Mouse (Mus musculus): ENCODE measurements around the gene Eif4a1. TPM values are rescaled to one million over a fixed set of nuclear protein-coding genes. Genes with fewer than 3 reads are reported as not detected.
A peak's percentile ranks its signal among the peaks of the same experiment; 100 is the strongest.

The Eif4a1 gene
- polyA plus RNA-seq, 1 experiment from 2014 or later: 291 TPM

GRCm38 (mm10) chr11:69621571-69622268 is 50.5 kb downstream of the Eif4a1 start, which contains the start of gene Sat2:
Gene Sat2 (plus strand): TSS chr11:69622024.
- no peaks in the 10 kb centered on the region for H3K27me3 ChIP-seq (replicated peaks; ENCODE audit: control insufficient read depth, insufficient read depth, low read length)
- peak within 1 kb of the TSS; percentile 54 for H3K4me3 ChIP-seq (ENCODE audit: low read depth, low read length)
- peak within 1 kb of the TSS; percentile 70 for H3K4me2 ChIP-seq (replicated peaks; ENCODE audit: low read depth)
- no peak for TF ChIP-seq CTCF (IDR thresholded peaks at IDR 0.05; ENCODE audit: low read depth)
- H3K9ac ChIP-seq (ENCODE audit: low read depth, low read length): peak within 1 kb of the TSS; percentile 57
- no peaks in the 10 kb centered on the region for H3K36me3 ChIP-seq (ENCODE audit: control insufficient read depth, insufficient read depth)
- peak; percentile 49 for ATAC-seq
- WGBS: 5% methylated on average over 20 of the region's 20 CpGs
- no peaks in the 10 kb centered on the region for H3K9me3 ChIP-seq (ENCODE audit: control insufficient read depth)
- H3K4me1 ChIP-seq (replicated peaks; ENCODE audit: control insufficient read depth, insufficient read depth, low read length): peaks cover 3% of the 10 kb centered on the region; the same call in 1 of the 2 replicates
- H3K27ac ChIP-seq (ENCODE audit: low read depth, low read length): peak within 1 kb of the TSS; percentile 63

GRCm38 (mm10) chr11:69620394-69621081 is 51.7 kb downstream of the Eif4a1 start:
- WGBS: 50% methylated on average over 7 of the region's 7 CpGs
- TF ChIP-seq CTCF (IDR thresholded peaks at IDR 0.05; ENCODE audit: low read depth): no peak
- H3K27ac ChIP-seq (ENCODE audit: low read depth, low read length): peak overlapping the region; percentile 16; the same call in 1 of the 2 replicates
- H3K4me3 ChIP-seq (ENCODE audit: low read depth, low read length): no peak overlapping the region
- H3K9me3 ChIP-seq (ENCODE audit: control insufficient read depth): no peaks in the 10 kb centered on the region
- H3K9ac ChIP-seq (ENCODE audit: low read depth, low read length): no peak overlapping the region
- H3K4me1 ChIP-seq (replicated peaks; ENCODE audit: control insufficient read depth, insufficient read depth, low read length): peaks cover 3% of the 10 kb centered on the region; the same call in 1 of the 2 replicates
- peak; percentile 63 for ATAC-seq
- H3K27me3 ChIP-seq (replicated peaks; ENCODE audit: control insufficient read depth, insufficient read depth, low read length): no peaks in the 10 kb centered on the region
- no peaks in the 10 kb centered on the region for H3K36me3 ChIP-seq (ENCODE audit: control insufficient read depth, insufficient read depth)
- 0 out of 2 replicates have a peak overlapping the region, but pooled peaks have one; percentile 3 for H3K4me2 ChIP-seq (replicated peaks; ENCODE audit: low read depth)

- Histone ChIP-seq H3K27me3 (replicated peaks; ENCODE audit: control insufficient read depth, insufficient read depth, low read length) (no peaks in the 10 kb centered on the region), H3K9ac (ENCODE audit: low read depth, low read length) (no peak within 1 kb of the TSS), H3K36me3 (ENCODE audit: control insufficient read depth, insufficient read depth) (no peaks in the 10 kb centered on the region), H3K4me3 (ENCODE audit: low read depth, low read length) (no peak within 1 kb of the TSS), H3K27ac (ENCODE audit: low read depth, low read length) (no peak within 1 kb of the TSS), H3K9me3 (ENCODE audit: control insufficient read depth) (no peaks in the 10 kb centered on the region), H3K4me1 (replicated peaks; ENCODE audit: control insufficient read depth, insufficient read depth, low read length) (peaks cover 6% of the 10 kb centered on the region; the same call in 1 of the 2 replicates), H3K4me2 (replicated peaks; ENCODE audit: low read depth) (no peak within 1 kb of the TSS)
- TF ChIP-seq CTCF (IDR thresholded peaks at IDR 0.05; ENCODE audit: low read depth): no peak
- no peak for ATAC-seq
- whole genome bisulfite sequencing: 61% methylated on average over 5 of the region's 5 CpGs
These were observed 54.4 kb downstream of the Eif4a1 start, which contains the start of gene Shbg for GRCm38 (mm10) chr11:69617805-69618204. Gene Shbg (minus strand): TSS chr11:69617905.

MicroRNA genes within 50 kb of the gene (microRNA counts, 519-probe panel; counts per million panel counts)
- not detected for microRNA mmu-miR-1934
- 2,778 counts per million, percentile 27 among the panel's probes with 10 or more counts for microRNA mmu-miR-467f

Small RNAs within 50 kb of the gene (microRNA-seq; reads per million reads assigned to microRNA genes)
- gene Mir1934 (4.3 reads per million, percentile 10 among the genes with 10 or more reads in this experiment), gene Mir467f (not detected)

Other genes with a start within 250 kb of the Eif4a1 start
- gene Dnah2, start 123.3 kb downstream of the Eif4a1 start, polyA plus RNA-seq (2015; fragmentation: Nextera tagmentation; extraction: Ambion mirVana): 8.0 and 8.7 TPM in 2 replicates
- gene Efnb3, start 112.2 kb downstream of the Eif4a1 start, polyA plus RNA-seq (2015; fragmentation: Nextera tagmentation; extraction: Ambion mirVana): 4.4 and 4.6 TPM in 2 replicates
- 14.3 and 14.7 TPM in 2 replicates for gene Wrap53, start 92.2 kb downstream of the Eif4a1 start, polyA plus RNA-seq (2015; fragmentation: Nextera tagmentation; extraction: Ambion mirVana)
- gene Trp53, start 92.1 kb downstream of the Eif4a1 start, polyA plus RNA-seq (2015; fragmentation: Nextera tagmentation; extraction: Ambion mirVana): 48.0 and 49.6 TPM in 2 replicates
- 5.9 and 7.5 TPM in 2 replicates for gene Atp1b2, start 66.5 kb downstream of the Eif4a1 start, polyA plus RNA-seq (2015; fragmentation: Nextera tagmentation; extraction: Ambion mirVana)
- 0.24 TPM in 1 of 2 replicates, not detected in the other for gene Shbg, start 54.5 kb downstream of the Eif4a1 start, polyA plus RNA-seq (2015; fragmentation: Nextera tagmentation; extraction: Ambion mirVana)
- 34.1 and 40.3 TPM in 2 replicates for gene Sat2, start 50.4 kb downstream of the Eif4a1 start, polyA plus RNA-seq (2015; fragmentation: Nextera tagmentation; extraction: Ambion mirVana)
- 9.8 and 10.8 TPM in 2 replicates for gene Fxr2, start 39.4 kb downstream of the Eif4a1 start, polyA plus RNA-seq (2015; fragmentation: Nextera tagmentation; extraction: Ambion mirVana)
- not detected in 2 replicates for gene Sox15, start 17.1 kb downstream of the Eif4a1 start, polyA plus RNA-seq (2015; fragmentation: Nextera tagmentation; extraction: Ambion mirVana)
- 95.7 and 96.6 TPM in 2 replicates for gene Mpdu1, start 9.8 kb downstream of the Eif4a1 start, polyA plus RNA-seq (2015; fragmentation: Nextera tagmentation; extraction: Ambion mirVana)
- 20.9 and 21.0 TPM in 2 replicates for gene Cd68, start 6.3 kb downstream of the Eif4a1 start, polyA plus RNA-seq (2015; fragmentation: Nextera tagmentation; extraction: Ambion mirVana)
- 26.7 and 27.6 TPM in 2 replicates for gene Senp3, start 9.7 kb upstream of the Eif4a1 start, polyA plus RNA-seq (2015; fragmentation: Nextera tagmentation; extraction: Ambion mirVana)
- 1.6 and 1.8 TPM in 2 replicates for gene Tnfsf13, start 13.4 kb upstream of the Eif4a1 start, polyA plus RNA-seq (2015; fragmentation: Nextera tagmentation; extraction: Ambion mirVana)
- gene Tnfsf12, start 23.4 kb upstream of the Eif4a1 start, polyA plus RNA-seq (2015; fragmentation: Nextera tagmentation; extraction: Ambion mirVana): 6.6 and 7.2 TPM in 2 replicates
- gene Tnfsfm13, start 23.7 kb upstream of the Eif4a1 start, polyA plus RNA-seq (2015; fragmentation: Nextera tagmentation; extraction: Ambion mirVana): 4.1 and 4.8 TPM in 2 replicates
- 13.3 and 14.0 TPM in 2 replicates for gene Polr2a, start 86.2 kb upstream of the Eif4a1 start, polyA plus RNA-seq (2015; fragmentation: Nextera tagmentation; extraction: Ambion mirVana)
- gene Slc35g3, start 89.5 kb upstream of the Eif4a1 start, polyA plus RNA-seq (2015; fragmentation: Nextera tagmentation; extraction: Ambion mirVana): 0.09 and 0.12 TPM in 2 replicates
- gene Zbtb4, start 93.5 kb upstream of the Eif4a1 start, polyA plus RNA-seq (2015; fragmentation: Nextera tagmentation; extraction: Ambion mirVana): 2.1 and 2.4 TPM in 2 replicates
- gene Chrnb1, start 123.5 kb upstream of the Eif4a1 start, polyA plus RNA-seq (2015; fragmentation: Nextera tagmentation; extraction: Ambion mirVana): 2.4 and 2.8 TPM in 2 replicates
- gene Fgf11, start 129.4 kb upstream of the Eif4a1 start, polyA plus RNA-seq (2015; fragmentation: Nextera tagmentation; extraction: Ambion mirVana): 0.18 and 0.38 TPM in 2 replicates
- 58.0 and 59.4 TPM in 2 replicates for gene Tmem102, start 133.2 kb upstream of the Eif4a1 start, polyA plus RNA-seq (2015; fragmentation: Nextera tagmentation; extraction: Ambion mirVana)
- gene Gm39566, start 142.9 kb upstream of the Eif4a1 start, polyA plus RNA-seq (2015; fragmentation: Nextera tagmentation; extraction: Ambion mirVana): not detected in 2 replicates
- 0.07 TPM in 1 of 2 replicates, not detected in the other for gene Spem2, start 146.0 kb upstream of the Eif4a1 start, polyA plus RNA-seq (2015; fragmentation: Nextera tagmentation; extraction: Ambion mirVana)
- gene Spem1, start 149.8 kb upstream of the Eif4a1 start, polyA plus RNA-seq (2015; fragmentation: Nextera tagmentation; extraction: Ambion mirVana): not detected in 2 replicates
- gene Nlgn2, start 165.4 kb upstream of the Eif4a1 start, polyA plus RNA-seq (2015; fragmentation: Nextera tagmentation; extraction: Ambion mirVana): 1.8 and 2.2 TPM in 2 replicates
- 584 and 590 TPM in 2 replicates for gene Tmem256, start 166.1 kb upstream of the Eif4a1 start, polyA plus RNA-seq (2015; fragmentation: Nextera tagmentation; extraction: Ambion mirVana)
- 42.0 and 44.8 TPM in 2 replicates for gene Plscr3, start 174.0 kb upstream of the Eif4a1 start, polyA plus RNA-seq (2015; fragmentation: Nextera tagmentation; extraction: Ambion mirVana)
- 11.7 and 12.8 TPM in 2 replicates for gene Tnk1, start 186.3 kb upstream of the Eif4a1 start, polyA plus RNA-seq (2015; fragmentation: Nextera tagmentation; extraction: Ambion mirVana)
- gene Tmem95, start 205.6 kb upstream of the Eif4a1 start, polyA plus RNA-seq (2015; fragmentation: Nextera tagmentation; extraction: Ambion mirVana): not detected in 2 replicates
- 4.0 and 4.1 TPM in 2 replicates for gene Kctd11, start 209.0 kb upstream of the Eif4a1 start, polyA plus RNA-seq (2015; fragmentation: Nextera tagmentation; extraction: Ambion mirVana)
- gene Acap1, start 223.1 kb upstream of the Eif4a1 start, polyA plus RNA-seq (2015; fragmentation: Nextera tagmentation; extraction: Ambion mirVana): 1.1 TPM in 2 replicates
- gene 2810408A11Rik, start 228.6 kb upstream of the Eif4a1 start, polyA plus RNA-seq (2015; fragmentation: Nextera tagmentation; extraction: Ambion mirVana): 3.5 and 3.8 TPM in 2 replicates
- 9.7 and 10.3 TPM in 2 replicates for gene Neurl4, start 228.6 kb upstream of the Eif4a1 start, polyA plus RNA-seq (2015; fragmentation: Nextera tagmentation; extraction: Ambion mirVana)
- 40.4 and 42.3 TPM in 2 replicates for gene Gps2, start 241.5 kb upstream of the Eif4a1 start, polyA plus RNA-seq (2015; fragmentation: Nextera tagmentation; extraction: Ambion mirVana)
- 716 and 774 TPM in 2 replicates for gene Eif5a, start 249.5 kb upstream of the Eif4a1 start, polyA plus RNA-seq (2015; fragmentation: Nextera tagmentation; extraction: Ambion mirVana)